25 mouse cellular contexts compared by ENCODE assay signal in the genomic region with DNA sequence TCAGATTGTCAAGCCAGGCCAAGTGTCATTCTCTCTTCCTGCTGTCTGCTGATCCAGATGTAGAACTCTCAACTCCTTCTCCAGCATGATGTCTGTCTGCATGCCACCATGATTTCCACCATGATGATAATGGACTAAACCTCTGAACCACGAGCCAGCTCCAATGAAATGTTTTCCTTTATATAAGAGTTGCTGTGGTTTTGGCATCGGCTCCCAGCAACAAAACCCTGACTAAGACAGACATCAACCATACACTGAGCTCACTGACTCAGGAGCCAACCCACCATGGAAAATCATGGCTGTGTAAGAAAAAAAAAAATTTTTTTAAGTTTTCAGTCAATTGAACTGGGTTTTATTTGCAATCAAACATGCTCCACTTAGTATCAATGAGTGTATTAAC. TPM values are rescaled to one million over a fixed set of nuclear protein-coding genes. Genes with fewer than 3 reads are reported as not detected.
DNase-seq lines count a peak whose midpoint lies in the region; ATAC-seq lines count a peak whose summit lies in the region.
"Had no signal": no experiment of that assay in that cellular context is flagged by ENCODE, and none has a peak within 500 bp of the region (broad histone marks: within the 10 kb centered on the region; RNA-seq: fewer than 3 reads in every experiment).

No protein-coding gene starts in this region.

- H3K36me3 ChIP-seq in embryonic facial prominence, embryonic 14.5 days (ENCODE audit: control insufficient read depth, insufficient read depth, low read length): no peaks in the 10 kb centered on the region
- no peaks in the 10 kb centered on the region for H3K36me3 ChIP-seq in embryonic facial prominence, embryonic 10.5 days (replicated peaks)
- no peaks in the 10 kb centered on the region for H3K36me3 ChIP-seq in midbrain, embryonic 11.5 days (ENCODE audit: control insufficient read depth, insufficient read depth, low read length)
- H3K36me3 ChIP-seq in midbrain, embryonic 10.5 days: no peaks in the 10 kb centered on the region
- H3K36me3 ChIP-seq: embryonic facial prominence, embryonic 12.5 days; embryonic facial prominence, embryonic 15.5 days; forebrain, embryonic 10.5 days; forebrain, embryonic 12.5 days had no signal

- 72% methylated on average over 2 of the region's 2 CpGs for WGBS in embryonic facial prominence, embryonic 14.5 days
- 81% methylated on average over 2 of the region's 2 CpGs for WGBS in embryonic facial prominence, embryonic 10.5 days
- WGBS in midbrain, embryonic 11.5 days: 89% methylated on average over 2 of the region's 2 CpGs
- 86% methylated on average over 2 of the region's 2 CpGs for WGBS in midbrain, embryonic 10.5 days

- no peaks in the 10 kb centered on the region for H3K27me3 ChIP-seq in embryonic facial prominence, embryonic 14.5 days (replicated peaks; ENCODE audit: control insufficient read depth, insufficient read depth, low read length)
- no peaks in the 10 kb centered on the region for H3K27me3 ChIP-seq in embryonic facial prominence, embryonic 10.5 days (replicated peaks; ENCODE audit: low read depth, poor library complexity, severe bottlenecking)
- no peaks in the 10 kb centered on the region for H3K27me3 ChIP-seq in midbrain, embryonic 11.5 days (ENCODE audit: control insufficient read depth, insufficient read depth, low read length)
- peaks cover 16% of the 10 kb centered on the region; the same call in 1 of the 2 replicates for H3K27me3 ChIP-seq in midbrain, embryonic 10.5 days (ENCODE audit: low read depth, poor library complexity, severe bottlenecking)
- H3K27me3 ChIP-seq: embryonic facial prominence, embryonic 12.5 days; embryonic facial prominence, embryonic 15.5 days; forebrain, embryonic 12.5 days had no signal

- H3K4me1 ChIP-seq in embryonic facial prominence, embryonic 14.5 days (ENCODE audit: control insufficient read depth, insufficient read depth, low read length): peaks cover 12% of the 10 kb centered on the region
- H3K4me1 ChIP-seq in embryonic facial prominence, embryonic 10.5 days: peaks cover 15% of the 10 kb centered on the region
- peaks cover 4% of the 10 kb centered on the region for H3K4me1 ChIP-seq in midbrain, embryonic 11.5 days (ENCODE audit: control insufficient read depth, insufficient read depth, low read length)
- H3K4me1 ChIP-seq in midbrain, embryonic 10.5 days: peaks cover 8% of the 10 kb centered on the region

- H3K9ac ChIP-seq in embryonic facial prominence, embryonic 14.5 days (ENCODE audit: low read depth, low read length): no peak overlapping the region
- H3K9ac ChIP-seq in midbrain, embryonic 11.5 days (ENCODE audit: low read length): no peak overlapping the region
- H3K9ac ChIP-seq: embryonic facial prominence, embryonic 12.5 days; embryonic facial prominence, embryonic 15.5 days; forebrain, embryonic 12.5 days had no signal

- no peaks in the 10 kb centered on the region for H3K9me3 ChIP-seq in embryonic facial prominence, embryonic 14.5 days (ENCODE audit: control insufficient read depth, low read length)
- no peaks in the 10 kb centered on the region for H3K9me3 ChIP-seq in embryonic facial prominence, embryonic 10.5 days
- no peaks in the 10 kb centered on the region for H3K9me3 ChIP-seq in midbrain, embryonic 11.5 days (ENCODE audit: control insufficient read depth, low read length)
- H3K9me3 ChIP-seq in midbrain, embryonic 10.5 days (replicated peaks): no peaks in the 10 kb centered on the region
- H3K9me3 ChIP-seq: embryonic facial prominence, embryonic 12.5 days; embryonic facial prominence, embryonic 15.5 days; forebrain, embryonic 10.5 days; forebrain, embryonic 12.5 days had no signal

- no peak overlapping the region for H3K27ac ChIP-seq in embryonic facial prominence, embryonic 14.5 days (replicated peaks; ENCODE audit: low read depth, low read length)
- H3K27ac ChIP-seq in embryonic facial prominence, embryonic 10.5 days (replicated peaks): no peak overlapping the region
- no peak overlapping the region for H3K27ac ChIP-seq in midbrain, embryonic 11.5 days (ENCODE audit: low read depth, low read length)
- no peak overlapping the region for H3K27ac ChIP-seq in midbrain, embryonic 10.5 days (replicated peaks)
- H3K27ac ChIP-seq: embryonic facial prominence, embryonic 12.5 days; forebrain, embryonic 10.5 days; forebrain, embryonic 12.5 days had no signal

- DNase-seq in embryonic facial prominence, embryonic 14.5 days (ENCODE audit: low spot score): peak; percentile 65
- no peak for DNase-seq in embryonic facial prominence, embryonic 10.5 days (ENCODE audit: low spot score)
- DNase-seq in midbrain, embryonic 11.5 days (ENCODE audit: low spot score, missing footprints): peak; percentile 6
- DNase-seq in midbrain, embryonic 10.5 days (ENCODE audit: low spot score): no peak
- DNase-seq in NIH3T3 (ENCODE audit: low read depth): peak; percentile 57
- DNase-seq in heart, postnatal 36 days: no peak
- DNase-seq: adrenal gland, adult 2 months; adrenal gland, postnatal 10 days; adrenal gland, postnatal 25 days; cerebellum, adult 11 months; cerebellum, adult 18-20 months; cerebellum, adult 8-10 months; cerebellum, adult 9-11 months; cerebellum, postnatal 14 days; cerebellum, postnatal 36 days; embryo, embryonic 11 days had no signal

- ATAC-seq in embryonic facial prominence, embryonic 14.5 days (ENCODE audit: low read depth): no peak
- ATAC-seq in midbrain, embryonic 11.5 days (ENCODE audit: low FRiP score): no peak
- ATAC-seq: forebrain, embryonic 14.5 days; forebrain, embryonic 16.5 days had no signal

- H3K4me3 ChIP-seq in embryonic facial prominence, embryonic 14.5 days (ENCODE audit: low read depth, low read length): no peak overlapping the region
- H3K4me3 ChIP-seq in embryonic facial prominence, embryonic 10.5 days: no peak overlapping the region
- H3K4me3 ChIP-seq in midbrain, embryonic 11.5 days (ENCODE audit: low read depth, low read length): no peak overlapping the region
- no peak overlapping the region for H3K4me3 ChIP-seq in midbrain, embryonic 10.5 days
- H3K4me3 ChIP-seq: embryonic facial prominence, embryonic 12.5 days; embryonic facial prominence, embryonic 15.5 days; erythroblast, embryonic 14.5 days; forebrain, embryonic 10.5 days; forebrain, embryonic 12.5 days had no signal

- no peak overlapping the region for H3K4me2 ChIP-seq in embryonic facial prominence, embryonic 14.5 days (ENCODE audit: low read depth, low read length)
- H3K4me2 ChIP-seq in midbrain, embryonic 11.5 days: no peak overlapping the region
- H3K4me2 ChIP-seq: embryonic facial prominence, embryonic 12.5 days; embryonic facial prominence, embryonic 15.5 days; forebrain, embryonic 12.5 days had no signal

- intact Hi-C loops in heart, postnatal 36 days (cut with DNase I): no loop called here

RNA-seq across cellular contexts. Expression of a gene that starts 17.7 kb away (rescaled TPM):
- 9.7 and 10.2 TPM in 2 replicates for polyA plus RNA-seq in embryonic facial prominence, embryonic 14.5 days (2014; fragmentation: Nextera tagmentation; extraction: Ambion mirVana)
- polyA plus RNA-seq in embryonic facial prominence, embryonic 10.5 days (2016; fragmentation: Nextera tagmentation; extraction: Ambion mirVana): 3.9 and 4.1 TPM in 2 replicates
- 2.3 and 2.6 TPM in 2 replicates for polyA plus RNA-seq in midbrain, embryonic 11.5 days (2014; fragmentation: Nextera tagmentation; extraction: Ambion mirVana)
- polyA plus RNA-seq in midbrain, embryonic 10.5 days (2016; fragmentation: Nextera tagmentation; extraction: Ambion mirVana): 1.9 TPM in 2 replicates
- total RNA-seq in heart, postnatal 36 days (2021): 10 to 100 TPM; 27.1 to 29.3 TPM
- total RNA-seq: common myeloid progenitor, adult 5-6 weeks; MEL had no signal
- polyA plus RNA-seq: erythroblast, embryonic 14.5 days had no signal

Comparison
In these comparisons a context has a peak if more than half of its experiments do, and no peak if none do; other contexts are left out.
1. DNase-seq: peak in embryonic facial prominence, embryonic 14.5 days (single experiment), midbrain, embryonic 11.5 days (single experiment) and NIH3T3 (single experiment); none in embryonic facial prominence, embryonic 10.5 days (single experiment), midbrain, embryonic 10.5 days (single experiment) and heart, postnatal 36 days (0 of 2).